Mouse (Mus musculus) brain, embryonic 14.5 days (tissue): Measurements from ENCODE around the gene Spsb4. TPM values are rescaled to one million over a fixed set of nuclear protein-coding genes. Genes with fewer than 3 reads are reported as not detected.

Source experiments
- DNase-seq: peaks from one replicate; pipeline ENCODE4 v3.0.0-alpha.2; 2011; ENCODE audit warnings: low read depth
- CTCF ChIP-seq: fragments of 200-500 bp; IDR thresholded peaks from 2 replicates; pipeline ENCODE4 v1.5.1; 2012; ENCODE audit warnings: inconsistent platforms, mild to moderate bottlenecking, moderate library complexity, borderline replicate concordance; ENCODE audit not compliant: insufficient read depth, insufficient read length; ENCODE audit errors: extremely low read depth
- POLR2A ChIP-seq: fragments of 200-500 bp; IDR thresholded peaks from 2 replicates; pipeline ENCODE4 v1.6.1; 2012; ENCODE audit warnings: mild to moderate bottlenecking, inconsistent platforms, borderline replicate concordance; ENCODE audit not compliant: poor library complexity, insufficient read depth, insufficient read length, severe bottlenecking; ENCODE audit errors: extremely low read depth
- polyA plus RNA-seq: library from polyadenylated mRNA; depleted of rRNA; stranded (reverse); fragments of >200 nt; gene quantifications from 2 replicates; pipeline ENCODE4 v1.2.3, GENCODE M21; 2012

The Spsb4 gene
- polyA plus RNA-seq, 1 experiment: 28.6 TPM

- TF ChIP-seq CTCF: no peak
- TF ChIP-seq POLR2A: no peak
- peak; percentile 57 for DNase-seq
These were observed 18.0 kb upstream of the Spsb4 start for GRCm38 (mm10) chr9:97036656-97037055.

- DNase-seq: no peak
- TF ChIP-seq CTCF: no peak
- TF ChIP-seq POLR2A: no peak
These were observed 8.7 kb upstream of the Spsb4 start for GRCm38 (mm10) chr9:97027361-97027760.

GRCm38 (mm10) chr9:97026006-97026405 is 7.4 kb upstream of the Spsb4 start:
- no peak for TF ChIP-seq CTCF
- no peak for TF ChIP-seq POLR2A

GRCm38 (mm10) chr9:97024451-97024850 is 5.8 kb upstream of the Spsb4 start:
- no peak for TF ChIP-seq POLR2A
- TF ChIP-seq CTCF: no peak
- no peak for DNase-seq

More at GRCm38 (mm10) chr9:97026006-97026405, 7.4 kb upstream of the Spsb4 start:
- no peak for DNase-seq

DNA sequence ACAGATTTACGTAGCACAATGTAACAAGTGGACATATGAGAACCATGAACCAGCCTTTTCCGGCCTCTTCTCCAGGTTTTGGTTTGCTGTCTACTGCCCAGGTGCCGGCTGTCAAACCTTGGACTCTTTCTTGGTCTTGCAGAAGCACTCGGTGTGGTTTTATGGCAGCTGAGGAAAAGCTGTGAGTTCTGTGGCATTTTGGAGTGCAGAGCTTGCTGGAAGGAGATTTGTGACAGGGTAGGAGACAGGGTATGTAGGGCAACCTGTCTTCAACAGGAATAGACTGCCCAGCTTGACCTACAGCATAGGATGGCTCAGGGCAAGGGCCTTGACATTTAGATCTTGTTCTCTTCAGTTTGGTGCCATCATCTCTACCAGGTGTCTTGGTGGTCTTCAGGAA is 4.3 kb upstream of the Spsb4 start:
- TF ChIP-seq POLR2A: no peak
- no peak for TF ChIP-seq CTCF
- no peak for DNase-seq

- DNase-seq: no peak
- no peak for TF ChIP-seq CTCF
- no peak for TF ChIP-seq POLR2A
These were observed 3.7 kb upstream of the Spsb4 start for GRCm38 (mm10) chr9:97022371-97022770.

GRCm38 (mm10) chr9:97020152-97020551 is 1.5 kb upstream of the Spsb4 start:
- no peak for TF ChIP-seq CTCF
- no peak for TF ChIP-seq POLR2A
- DNase-seq: no peak

DNA sequence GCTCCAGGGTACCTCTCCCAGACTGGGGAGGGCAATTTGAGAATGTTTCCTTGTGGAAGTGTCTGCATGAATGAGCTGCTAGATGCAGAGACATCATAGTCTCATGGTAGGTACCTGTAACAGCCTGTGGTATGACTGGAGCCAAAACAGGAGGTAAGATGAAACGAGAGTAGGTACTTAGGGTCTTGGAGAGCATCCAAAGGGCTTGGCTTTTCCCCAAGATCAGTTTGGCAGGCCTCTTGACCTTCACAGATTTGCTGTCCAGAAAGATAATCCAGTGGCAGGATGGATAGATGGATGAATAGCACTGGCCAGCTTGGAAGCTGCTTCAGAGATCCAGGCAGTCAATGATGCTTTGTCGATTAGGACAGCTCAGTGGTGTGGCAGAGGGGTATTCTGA is 1.0 kb upstream of the Spsb4 start:
- no peak for TF ChIP-seq POLR2A
- TF ChIP-seq CTCF: no peak
- DNase-seq: no peak

- no peak for DNase-seq
- TF ChIP-seq POLR2A (no peak), CTCF (no peak)
These were observed 588 bp upstream of the Spsb4 start for GRCm38 (mm10) chr9:97019231-97019630.

- peak; percentile 92 for DNase-seq
- TF ChIP-seq POLR2A (peak; percentile 73; the same call in 1 of the 2 replicates), CTCF (peak; percentile 43)
These were observed 617 bp downstream of the Spsb4 start for GRCm38 (mm10) chr9:97017811-97018641.

- no peak for TF ChIP-seq POLR2A
- no peak for TF ChIP-seq CTCF
- peak; percentile 71 for DNase-seq
These were observed 1.4 kb downstream of the Spsb4 start for GRCm38 (mm10) chr9:97017121-97017810.
